Mouse (Mus musculus) testis, adult 10 weeks (tissue): ENCODE results near the gene Mtf2. TPM values are rescaled to one million over a fixed set of nuclear protein-coding genes. Genes with fewer than 3 reads are reported as not detected.

ENCODE experiments used
- polyA plus RNA-seq: library from polyadenylated mRNA; stranded (reverse); fragments of 350-450 nt; fragmentation: Illumina TruSeq; extraction: RNeasy Lipid Tissue Mini Kit (QIAGEN cat#74804); gene quantifications from one replicate; pipeline ENCODE4 v1.2.3, GENCODE M21; 2014; ENCODE audit warnings: low read depth, low replicate concordance

The Mtf2 gene
- polyA plus RNA-seq = 119 TPM

GRCm38 (mm10) chr5:108065465-108066411, at the start of gene Mtf2:
Gene Mtf2, plus strand, starts transcription at chr5:108065674.

GRCm38 (mm10) chr5:108132441-108133243, 67.2 kb downstream of the Mtf2 start, which contains the start of the genes Tmed5 and Ccdc18:
Gene Tmed5, minus strand, starts transcription at chr5:108132620.
Gene Ccdc18, plus strand, starts transcription at chr5:108132875.

Other genes starting within 250 kb of the Mtf2 start
- 614 TPM for gene Ube2d2b, start 235.6 kb upstream of the Mtf2 start, polyA plus RNA-seq
- 68.7 TPM for gene Evi5, start 190.6 kb upstream of the Mtf2 start, polyA plus RNA-seq
- gene Rpl5, start 165.2 kb upstream of the Mtf2 start, polyA plus RNA-seq = 154 TPM
- gene Fam69a, start 78.6 kb upstream of the Mtf2 start, polyA plus RNA-seq = 30.2 TPM
- 28.1 TPM for gene Tmed5, start 66.9 kb downstream of the Mtf2 start, polyA plus RNA-seq
- 37.5 TPM for gene Ccdc18, start 67.2 kb downstream of the Mtf2 start, polyA plus RNA-seq
- gene Dr1, start 203.2 kb downstream of the Mtf2 start, polyA plus RNA-seq = 187 TPM
- 12.3 TPM for gene Pigg, start 246.9 kb downstream of the Mtf2 start, polyA plus RNA-seq